Mouse (Mus musculus): ENCODE results near the gene Nhlrc1. TPM values are rescaled to one million over a fixed set of nuclear protein-coding genes. Genes with fewer than 3 reads are reported as not detected.
A peak's percentile ranks its signal among the peaks of the same experiment; 100 is the strongest.

Nhlrc1 gene
- polyA plus RNA-seq, 1 experiment from 2014 or later, result 5.7 TPM

- peak overlapping the region; percentile 78 for H3K27ac ChIP-seq (ENCODE audit: low read depth, low read length)
- no peaks in the 10 kb centered on the region for H3K36me3 ChIP-seq (ENCODE audit: control insufficient read depth, insufficient read depth, low read length)
- DNase-seq (ENCODE audit: low spot score) (peak; percentile 73), ATAC-seq (ENCODE audit: insufficient read depth, low FRiP score, low TSS enrichment) (peak; percentile 98)
- H3K4me3 ChIP-seq (ENCODE audit: low read depth, low read length), result peak overlapping the region; percentile 20
- no peaks in the 10 kb centered on the region for H3K27me3 ChIP-seq (ENCODE audit: control insufficient read depth, insufficient read depth, low read length)
- H3K9me3 ChIP-seq (ENCODE audit: control insufficient read depth, low read length), result no peaks in the 10 kb centered on the region
- 31% methylated on average over 14 of the region's 14 CpGs for WGBS
- H3K9ac ChIP-seq (ENCODE audit: low read length), result peak overlapping the region; percentile 29
- H3K4me1 ChIP-seq (ENCODE audit: control insufficient read depth, insufficient read depth, low read length), result no peaks in the 10 kb centered on the region
- peak overlapping the region; percentile 41 for H3K4me2 ChIP-seq (ENCODE audit: low read depth)
These were observed 39.6 kb downstream of the Nhlrc1 start for GRCm38 (mm10) chr13:46975031-46975551.

GRCm38 (mm10) chr13:46970286-46970945 is 44.2 kb downstream of the Nhlrc1 start:
- H3K4me2 ChIP-seq (ENCODE audit: low read depth), result no peak overlapping the region
- DNase-seq (ENCODE audit: low spot score) (no peak), ATAC-seq (ENCODE audit: insufficient read depth, low FRiP score, low TSS enrichment) (no peak)
- H3K9ac ChIP-seq (ENCODE audit: low read length), result no peak overlapping the region
- WGBS, result 84% methylated on average over 10 of the region's 10 CpGs
- H3K36me3 ChIP-seq (ENCODE audit: control insufficient read depth, insufficient read depth, low read length), result no peaks in the 10 kb centered on the region
- H3K4me3 ChIP-seq (ENCODE audit: low read depth, low read length), result no peak overlapping the region
- H3K27ac ChIP-seq (ENCODE audit: low read depth, low read length), result no peak overlapping the region
- no peaks in the 10 kb centered on the region for H3K4me1 ChIP-seq (ENCODE audit: control insufficient read depth, insufficient read depth, low read length)
- H3K27me3 ChIP-seq (ENCODE audit: control insufficient read depth, insufficient read depth, low read length), result no peaks in the 10 kb centered on the region
- H3K9me3 ChIP-seq (ENCODE audit: control insufficient read depth, low read length), result no peaks in the 10 kb centered on the region

GRCm38 (mm10) chr13:46968626-46969025 is 46.0 kb downstream of the Nhlrc1 start:
- no peak for DNase-seq (ENCODE audit: low spot score)
- Histone ChIP-seq H3K36me3 (ENCODE audit: control insufficient read depth, insufficient read depth, low read length) (no peaks in the 10 kb centered on the region), H3K4me2 (ENCODE audit: low read depth) (no peak overlapping the region), H3K27me3 (ENCODE audit: control insufficient read depth, insufficient read depth, low read length) (no peaks in the 10 kb centered on the region), H3K4me1 (ENCODE audit: control insufficient read depth, insufficient read depth, low read length) (no peaks in the 10 kb centered on the region), H3K9me3 (ENCODE audit: control insufficient read depth, low read length) (no peaks in the 10 kb centered on the region), H3K4me3 (ENCODE audit: low read depth, low read length) (no peak overlapping the region), H3K27ac (ENCODE audit: low read depth, low read length) (no peak overlapping the region), H3K9ac (ENCODE audit: low read length) (no peak overlapping the region)
- WGBS, result 90% methylated on average over 2 of the region's 2 CpGs
- ATAC-seq (ENCODE audit: insufficient read depth, low FRiP score, low TSS enrichment), result no peak

GRCm38 (mm10) chr13:46967308-46967707 is 47.3 kb downstream of the Nhlrc1 start:
- DNase-seq (ENCODE audit: low spot score) (no peak), ATAC-seq (ENCODE audit: insufficient read depth, low FRiP score, low TSS enrichment) (no peak)
- Histone ChIP-seq H3K9me3 (ENCODE audit: control insufficient read depth, low read length) (no peaks in the 10 kb centered on the region), H3K4me1 (ENCODE audit: control insufficient read depth, insufficient read depth, low read length) (no peaks in the 10 kb centered on the region), H3K4me2 (ENCODE audit: low read depth) (no peak overlapping the region), H3K27me3 (ENCODE audit: control insufficient read depth, insufficient read depth, low read length) (no peaks in the 10 kb centered on the region), H3K9ac (ENCODE audit: low read length) (no peak overlapping the region), H3K36me3 (ENCODE audit: control insufficient read depth, insufficient read depth, low read length) (no peaks in the 10 kb centered on the region), H3K27ac (ENCODE audit: low read depth, low read length) (no peak overlapping the region), H3K4me3 (ENCODE audit: low read depth, low read length) (no peak overlapping the region)
- WGBS, result 74% methylated on average over 4 of the region's 4 CpGs

Other genes starting within 250 kb of the Nhlrc1 start
- 20.6 and 23.0 TPM in 2 replicates for gene Kif13a, start 85.0 kb downstream of the Nhlrc1 start, polyA plus RNA-seq (2014; fragmentation: Nextera tagmentation; extraction: Ambion mirVana)
- gene Kdm1b, start 28.6 kb upstream of the Nhlrc1 start, polyA plus RNA-seq (2014; fragmentation: Nextera tagmentation; extraction: Ambion mirVana), result 15.8 and 19.1 TPM in 2 replicates
- 44.0 and 46.7 TPM in 2 replicates for gene Tpmt, start 29.9 kb upstream of the Nhlrc1 start, polyA plus RNA-seq (2014; fragmentation: Nextera tagmentation; extraction: Ambion mirVana)
- 319 and 324 TPM in 2 replicates for gene Dek, start 91.4 kb upstream of the Nhlrc1 start, polyA plus RNA-seq (2014; fragmentation: Nextera tagmentation; extraction: Ambion mirVana)
- 2.4 and 3.1 TPM in 2 replicates for gene Rnf144b, start 107.8 kb upstream of the Nhlrc1 start, polyA plus RNA-seq (2014; fragmentation: Nextera tagmentation; extraction: Ambion mirVana)

Measured in neural tube, embryonic 11.5 days (tissue).